Mouse (Mus musculus): ENCODE results near the gene Gm49373.
A peak's percentile ranks its signal among the peaks of the same experiment; 100 is the strongest.

The Gm49373 gene

DNA sequence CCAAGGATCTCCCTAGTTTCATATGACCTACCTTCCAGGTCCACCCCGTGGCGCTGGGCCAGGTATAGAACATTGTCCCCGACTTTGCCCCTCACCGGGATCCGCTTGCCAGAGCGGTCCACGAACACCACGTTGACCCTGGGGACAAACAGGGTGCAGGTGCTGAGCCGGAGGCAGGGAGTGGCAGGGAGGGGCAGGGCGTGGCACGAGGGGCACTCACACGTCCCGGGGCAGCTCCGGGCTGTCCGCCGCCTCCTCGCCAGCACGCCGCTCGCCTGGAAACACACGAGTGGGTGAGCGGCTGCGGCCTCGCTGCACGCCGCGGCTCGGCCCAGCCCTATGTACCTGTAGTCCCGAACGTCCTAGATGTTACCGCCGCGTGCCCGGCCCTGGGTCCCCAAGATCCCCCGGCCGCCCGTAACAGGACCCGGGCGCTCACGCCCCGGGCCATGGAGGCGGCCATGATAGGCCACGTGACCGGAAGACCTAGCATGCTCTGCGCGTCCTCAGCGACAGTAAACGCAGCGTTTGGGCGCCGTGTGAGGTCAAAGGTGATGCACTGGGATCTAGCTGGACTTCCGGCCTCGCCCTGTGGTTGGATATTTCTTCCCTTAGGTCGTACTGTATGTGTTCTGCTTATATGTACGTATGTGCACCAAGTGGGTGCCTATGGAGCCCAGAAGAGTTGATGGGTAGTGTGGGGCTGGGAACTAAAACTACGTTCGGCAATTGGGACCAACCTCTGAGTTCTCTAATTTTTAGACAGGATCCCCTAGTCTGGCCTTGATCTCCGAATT lies at the start of gene Gm49373, which contains the start of gene Fdx1l:
Gm49373 (minus strand) TSS at position 53 of the 797 bp plus-strand sequence.
Fdx1l (minus strand) TSS at position 571 of the 797 bp plus-strand sequence.
- DNase-seq (ENCODE audit: low read depth, low spot score): peak; percentile 85

DNA sequence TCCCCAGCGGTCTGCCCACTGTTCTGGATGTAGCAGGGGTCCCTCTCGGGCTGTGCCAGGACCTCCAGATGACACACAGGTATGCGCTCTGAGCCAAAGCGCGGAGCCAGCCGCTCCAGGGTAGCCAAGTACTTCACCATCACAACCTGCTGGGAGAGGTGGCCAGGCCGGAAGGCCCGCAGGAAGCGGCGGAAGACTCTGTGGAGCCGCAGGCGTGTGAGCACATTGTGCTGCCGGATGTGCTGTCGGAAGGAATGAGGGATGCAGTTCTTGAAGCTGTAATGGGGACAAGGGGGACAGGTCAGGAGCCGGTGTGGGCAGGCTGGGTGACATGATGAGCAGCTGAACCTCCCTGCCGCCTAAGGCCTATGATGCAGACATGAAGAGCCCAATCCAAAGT lies 48.6 kb upstream of the Gm49373 start:
- no peak for DNase-seq (ENCODE audit: low read depth, low spot score)

DNA sequence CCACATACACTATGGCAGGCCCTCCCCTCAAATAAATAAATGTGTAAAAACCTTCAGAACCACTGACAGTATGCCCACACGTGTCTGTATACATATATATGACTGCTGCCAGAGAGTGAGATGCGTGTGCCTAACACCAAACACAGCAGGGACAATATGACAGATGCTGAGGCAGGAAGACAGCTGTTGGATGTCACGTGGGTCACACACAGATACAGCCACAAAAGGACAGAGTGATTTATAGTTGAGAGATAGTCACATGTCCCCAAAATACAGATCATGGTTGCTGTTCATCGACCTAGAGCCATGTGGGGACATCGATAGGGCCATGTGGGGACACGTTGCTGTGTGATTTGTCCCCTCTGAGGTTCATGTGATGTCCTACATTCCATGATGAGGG lies 44.2 kb upstream of the Gm49373 start:
- no peak for DNase-seq (ENCODE audit: low read depth, low spot score)

DNA sequence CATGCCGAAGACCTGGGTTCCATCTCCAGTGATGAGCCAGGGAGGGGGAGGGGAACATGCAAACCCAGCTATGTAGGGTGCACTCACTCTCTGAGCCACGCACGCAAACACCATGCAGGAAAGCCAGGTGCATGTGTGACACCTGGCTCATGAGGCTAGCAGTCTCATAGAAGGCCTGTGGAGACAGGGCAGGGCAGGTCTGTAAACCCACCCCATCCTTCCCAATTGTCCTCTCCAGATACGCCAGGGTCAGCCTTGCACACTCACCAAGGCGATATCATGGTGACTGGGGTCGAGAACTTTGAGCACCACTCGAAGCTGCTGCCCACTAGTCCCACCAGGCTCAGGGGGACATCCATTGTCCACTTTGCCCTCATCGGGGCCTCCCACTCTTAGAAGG lies 42.2 kb upstream of the Gm49373 start:
- DNase-seq (ENCODE audit: low read depth, low spot score): no peak

DNA sequence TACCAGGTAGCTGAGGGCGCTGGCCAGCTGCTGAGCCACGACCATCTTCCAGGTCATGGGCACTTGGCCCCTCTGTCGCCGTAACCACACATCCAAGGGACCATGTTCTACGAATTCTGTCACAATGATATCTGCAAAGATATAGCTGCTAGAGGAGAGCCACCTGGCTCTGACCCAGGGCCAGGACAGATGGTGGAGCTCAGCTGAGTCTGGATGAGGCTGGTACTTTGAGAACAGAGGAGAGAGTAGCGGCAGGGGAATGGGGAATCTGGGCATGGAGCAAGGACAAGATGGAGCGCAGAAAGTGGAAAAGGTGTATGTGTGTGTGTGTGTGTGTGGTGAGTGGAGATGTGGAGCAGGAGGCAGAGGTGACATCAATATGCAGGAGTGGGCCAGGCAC lies 41.3 kb upstream of the Gm49373 start:
- no peak for DNase-seq (ENCODE audit: low read depth, low spot score)

DNA sequence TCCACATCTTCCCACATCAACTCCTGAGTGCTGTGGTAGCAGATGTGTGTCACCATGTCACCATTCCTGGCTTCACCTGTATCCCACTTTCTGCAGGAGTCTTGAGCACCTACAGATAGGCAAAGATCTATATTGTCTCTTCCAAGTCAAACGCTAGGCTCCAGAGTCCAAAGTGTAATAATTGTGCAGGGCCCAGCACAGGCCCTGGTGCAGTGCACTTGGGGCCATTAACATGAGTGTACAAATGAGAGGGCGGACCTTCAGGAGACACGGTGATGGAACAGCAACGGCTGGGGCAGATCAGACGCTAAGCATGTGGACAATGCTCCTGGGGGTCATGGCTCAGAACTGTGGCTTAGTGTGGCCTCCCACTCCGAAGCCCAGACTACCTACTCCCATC lies 40.9 kb upstream of the Gm49373 start:
- no peak for DNase-seq (ENCODE audit: low read depth, low spot score)

DNA sequence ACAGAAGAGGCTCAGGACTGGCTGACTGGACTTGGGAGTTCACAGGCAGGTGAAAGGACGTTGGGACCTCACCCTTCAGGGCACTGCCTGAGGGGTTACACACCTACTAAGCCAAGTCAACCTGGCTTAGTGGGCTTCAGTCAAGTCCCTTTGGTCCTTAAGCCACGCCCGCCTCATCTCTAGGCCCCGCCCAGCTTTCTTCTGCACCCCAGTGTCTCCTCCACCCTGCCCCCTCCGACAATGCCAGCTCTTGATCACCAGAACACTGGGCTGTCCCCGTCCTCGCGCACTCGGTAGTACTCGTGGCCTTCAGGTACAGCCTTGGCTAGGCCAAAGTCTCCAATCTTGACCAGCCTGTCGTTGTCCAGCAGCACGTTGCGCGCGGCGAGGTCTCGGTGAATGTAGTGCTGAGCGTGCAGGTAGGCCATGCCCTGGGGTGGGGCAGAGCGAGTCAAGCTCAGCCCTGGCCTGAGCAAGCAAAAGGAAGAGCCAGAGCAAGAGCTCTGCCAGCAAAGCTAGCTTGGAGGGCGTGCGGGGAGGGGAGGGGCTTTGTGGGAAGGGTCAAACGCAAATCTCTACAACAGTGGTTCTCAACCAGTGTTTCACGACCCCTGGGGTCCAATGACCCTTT lies 34.8 kb upstream of the Gm49373 start:
- no peak for DNase-seq (ENCODE audit: low read depth, low spot score)

DNA sequence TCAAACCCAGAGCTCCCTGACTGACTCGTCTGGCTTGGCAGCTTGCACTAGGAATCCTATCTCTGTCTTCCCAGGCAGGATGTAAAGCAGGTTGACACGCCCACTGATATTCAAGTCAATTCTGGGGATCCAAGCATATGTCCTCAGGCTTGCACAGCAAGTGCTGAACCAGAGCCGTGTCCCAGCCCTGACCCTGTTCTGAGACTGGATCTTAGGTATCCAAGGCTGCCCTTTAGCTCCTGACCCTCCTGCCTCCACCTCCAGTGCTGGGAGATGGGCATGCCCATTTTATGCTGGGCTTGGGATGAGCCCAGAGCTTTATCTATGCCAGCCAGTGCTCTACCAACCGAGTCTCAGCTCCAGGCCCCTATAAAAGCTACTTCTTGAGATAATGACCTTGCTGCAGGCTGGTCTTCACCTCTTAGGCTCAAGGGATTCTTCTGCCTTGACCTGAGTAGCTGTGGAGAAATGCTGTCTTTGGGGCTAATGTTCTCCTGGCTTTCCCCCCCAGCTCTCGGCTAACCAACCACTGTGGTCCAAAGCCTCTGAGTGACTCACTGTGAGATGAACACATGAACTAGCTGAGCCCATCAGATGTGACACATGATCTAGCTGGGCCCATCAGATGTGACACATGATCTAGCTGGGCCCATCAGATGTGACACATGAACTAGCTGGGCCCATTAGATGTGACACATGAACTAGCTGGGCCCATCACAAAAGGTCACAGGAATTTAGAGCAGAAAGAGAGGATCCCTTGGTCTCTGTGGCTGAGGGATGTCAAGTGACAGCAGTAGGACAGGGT lies 33.1 kb upstream of the Gm49373 start:
- no peak for DNase-seq (ENCODE audit: low read depth, low spot score)

DNA sequence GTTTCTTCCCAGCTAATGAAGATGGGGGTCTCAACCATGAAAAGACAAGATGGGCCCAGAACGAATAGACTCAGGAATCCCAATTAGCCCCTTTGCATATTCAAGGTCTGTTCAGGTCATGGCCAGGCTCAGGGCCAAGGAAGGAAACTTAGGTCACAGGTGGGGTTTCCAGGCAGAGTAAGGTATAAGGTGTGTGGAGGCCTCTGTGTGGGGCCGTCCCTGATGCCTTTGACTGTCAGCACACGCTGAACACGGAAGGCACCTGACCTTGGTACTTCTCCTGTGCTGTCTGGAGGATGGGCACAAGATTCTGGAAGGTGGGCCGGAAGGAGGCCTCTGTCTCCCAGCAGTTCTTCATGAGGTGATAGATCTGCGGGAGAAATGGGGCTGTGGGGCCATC lies 31.9 kb upstream of the Gm49373 start:
- no peak for DNase-seq (ENCODE audit: low read depth, low spot score)

DNA sequence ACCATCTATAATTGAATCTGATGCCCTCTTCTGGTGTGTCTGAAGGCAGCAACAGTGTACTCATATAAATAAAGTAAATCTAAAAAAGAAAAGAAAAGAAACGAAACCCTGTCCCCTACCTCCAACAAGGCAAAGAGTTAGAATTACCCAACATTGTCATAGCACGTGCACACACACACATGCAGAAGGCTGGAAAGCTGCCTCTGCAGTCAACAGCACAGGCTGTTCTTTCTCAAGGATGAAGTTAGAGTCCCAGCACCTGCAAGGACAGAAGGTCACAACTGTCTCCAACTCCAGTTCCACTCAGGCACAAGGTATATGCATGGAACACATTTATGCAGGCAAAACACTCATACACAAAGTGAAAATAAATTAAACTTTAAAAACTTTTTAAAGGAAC lies 29.2 kb upstream of the Gm49373 start:
- DNase-seq (ENCODE audit: low read depth, low spot score): no peak

DNA sequence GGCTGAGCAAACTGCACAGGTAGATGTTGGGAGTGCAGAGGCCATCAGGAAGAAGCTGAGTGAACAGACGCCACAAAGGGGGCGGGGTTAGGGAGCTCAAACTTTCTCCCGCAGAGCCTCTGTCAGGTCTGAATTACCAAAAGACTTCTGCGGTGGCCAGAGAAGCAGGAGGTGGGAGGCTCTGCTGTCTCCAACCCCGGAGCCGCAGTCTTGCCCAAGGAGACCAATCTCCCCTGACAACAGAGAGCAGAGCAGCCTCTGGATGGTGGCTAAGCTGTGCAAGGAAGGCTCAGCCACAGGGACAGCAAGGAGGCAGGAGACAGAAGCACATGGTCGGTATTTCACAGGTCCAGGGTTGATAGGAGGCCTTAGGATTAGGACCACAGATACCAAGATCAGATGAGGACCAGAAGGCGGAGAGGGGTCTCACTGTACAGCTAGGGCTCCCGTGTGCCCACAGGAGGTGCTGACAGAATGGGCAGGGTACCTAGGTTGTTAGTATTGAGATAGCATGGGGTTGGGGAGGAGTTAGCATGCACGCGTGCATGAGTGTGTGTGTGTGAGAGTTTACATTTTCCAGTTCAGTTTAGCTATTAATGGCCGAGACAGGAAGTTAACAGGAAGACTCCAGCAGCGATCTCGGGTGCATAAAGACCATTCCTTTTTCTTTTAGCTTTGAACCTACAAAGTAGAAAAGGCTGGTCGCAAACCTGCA lies 27.7 kb upstream of the Gm49373 start:
- DNase-seq (ENCODE audit: low read depth, low spot score): no peak

DNA sequence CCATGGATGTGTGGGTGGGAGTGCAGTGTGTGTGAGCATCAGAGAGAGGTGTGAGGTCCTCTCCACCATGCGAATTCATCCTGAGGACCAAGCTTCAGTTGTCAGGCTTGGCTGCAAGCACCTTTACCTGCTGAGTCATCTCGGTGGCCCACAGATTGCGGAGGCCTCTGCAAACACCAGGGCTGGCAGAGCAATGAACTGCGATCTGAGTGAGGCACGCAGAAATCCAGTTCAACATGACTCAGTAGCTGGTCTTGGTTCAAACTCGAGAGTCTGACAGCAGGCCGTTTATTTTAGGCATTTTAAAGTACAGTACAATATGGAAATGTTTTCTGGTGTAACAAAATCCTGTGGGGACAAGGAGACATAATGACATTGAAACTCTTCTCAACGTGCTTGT lies 24.9 kb upstream of the Gm49373 start:
- DNase-seq (ENCODE audit: low read depth, low spot score): no peak

DNA sequence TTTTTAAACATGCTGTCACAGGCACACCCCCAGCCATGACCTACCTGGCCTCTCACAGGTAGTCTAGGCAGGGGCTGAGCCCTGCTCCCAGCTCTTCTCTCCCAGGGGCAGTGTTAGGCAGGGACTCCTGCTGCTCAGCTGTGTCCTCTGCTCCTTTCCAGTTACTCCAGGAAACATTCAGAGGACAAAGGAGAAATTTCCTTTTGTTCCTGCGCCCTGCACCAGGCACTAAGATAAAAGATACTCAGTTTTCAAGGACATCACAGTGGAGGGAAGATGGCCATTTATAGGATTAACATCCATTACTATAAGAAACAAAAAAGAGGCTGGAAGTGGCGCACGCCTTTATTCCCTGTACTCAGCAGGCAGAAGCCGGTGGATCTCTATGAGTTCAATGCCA lies 23.1 kb upstream of the Gm49373 start:
- DNase-seq (ENCODE audit: low read depth, low spot score): no peak

DNA sequence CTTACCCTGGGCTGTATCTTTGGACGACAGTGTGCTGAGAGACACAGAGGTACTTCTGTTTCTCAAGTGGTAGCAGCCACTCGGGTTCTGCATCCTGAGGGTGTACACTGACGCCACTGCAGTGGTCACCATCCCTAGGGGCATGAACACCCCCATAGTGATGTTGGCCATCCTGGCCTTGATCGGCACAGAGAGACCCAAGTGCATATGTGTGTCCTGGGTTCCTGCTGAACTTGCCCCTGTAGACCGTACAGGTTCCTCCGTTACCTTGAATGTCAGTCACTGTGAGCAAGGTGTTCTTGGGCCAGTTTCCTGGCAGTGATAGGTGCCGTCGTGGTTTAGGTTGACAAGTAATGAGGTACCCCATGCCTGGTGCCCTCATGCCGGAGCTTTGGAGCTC lies 20.5 kb upstream of the Gm49373 start:
- DNase-seq (ENCODE audit: low read depth, low spot score): no peak

DNA sequence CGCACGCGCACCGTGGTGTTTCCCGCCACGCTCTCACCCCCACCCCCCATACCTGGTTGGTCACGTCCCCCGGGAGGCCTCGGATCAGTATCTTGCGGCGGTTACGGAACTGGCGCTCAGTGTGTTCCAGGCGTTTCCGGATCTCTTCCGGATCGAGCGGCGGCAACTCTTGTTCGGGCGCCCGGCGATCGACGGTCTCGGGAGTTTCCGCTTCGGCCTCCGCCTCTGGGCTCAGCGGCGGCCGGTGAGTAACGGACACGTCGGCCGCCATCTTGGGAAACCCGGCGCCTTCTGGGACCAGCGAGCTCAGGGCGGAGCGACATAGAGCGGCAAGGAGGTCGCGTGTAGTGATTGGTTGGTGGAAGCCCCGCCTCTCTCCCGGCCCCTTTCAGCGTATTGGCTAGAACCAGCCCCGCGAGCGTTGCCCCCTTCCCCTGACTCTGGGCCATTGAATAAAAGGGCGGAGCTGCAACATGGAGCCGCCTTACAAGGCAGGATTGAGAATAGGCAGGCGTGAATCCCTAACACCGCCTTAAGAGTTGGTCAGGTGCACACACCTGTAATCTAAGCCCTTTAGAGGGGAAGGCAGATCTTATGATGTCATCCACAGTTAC lies 18.9 kb upstream of the Gm49373 start, which contains the start of the genes Gm38431 and Raver1:
Gm38431 (minus strand) TSS at position 291 of the 614 bp plus-strand sequence.
Raver1 (minus strand) TSS at position 302 of the 614 bp plus-strand sequence.
- peak; percentile 95 for DNase-seq (ENCODE audit: low read depth, low spot score)

DNA sequence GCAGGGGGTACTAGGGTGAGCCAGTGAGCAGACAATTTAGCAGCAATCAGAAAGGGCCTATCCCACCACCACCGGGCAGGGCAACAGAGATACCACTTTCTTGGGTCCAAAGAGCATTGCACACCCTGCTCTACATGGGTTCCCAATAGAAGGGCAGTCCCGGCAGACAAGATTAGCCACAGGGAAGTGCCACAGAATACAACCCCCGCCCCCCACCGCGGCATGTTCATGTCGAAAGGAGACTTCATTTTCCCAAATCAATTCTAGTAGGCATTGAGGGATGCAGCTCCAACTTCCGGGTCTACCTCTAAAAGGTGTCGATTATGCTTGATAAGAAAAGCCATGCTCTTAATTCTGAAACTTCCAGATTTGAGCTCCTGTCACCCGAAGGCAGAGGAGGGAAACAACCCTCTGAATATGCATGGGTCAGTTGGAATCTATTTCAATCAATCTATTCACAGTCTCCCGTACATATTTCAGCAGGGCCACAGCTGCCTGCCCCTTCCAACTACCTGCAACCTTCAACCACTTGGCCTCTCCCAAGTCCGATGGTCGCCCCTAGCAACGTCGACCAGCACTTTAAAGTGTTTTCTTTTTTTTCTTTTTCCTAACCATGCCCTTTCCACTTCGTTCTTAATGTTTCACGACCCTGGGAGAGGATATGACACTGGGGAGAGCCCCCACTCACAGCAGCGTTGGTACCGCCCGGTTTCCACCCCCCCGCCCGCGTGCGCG lies 18.2 kb upstream of the Gm49373 start:
- DNase-seq (ENCODE audit: low read depth, low spot score): peak; percentile 8

DNA sequence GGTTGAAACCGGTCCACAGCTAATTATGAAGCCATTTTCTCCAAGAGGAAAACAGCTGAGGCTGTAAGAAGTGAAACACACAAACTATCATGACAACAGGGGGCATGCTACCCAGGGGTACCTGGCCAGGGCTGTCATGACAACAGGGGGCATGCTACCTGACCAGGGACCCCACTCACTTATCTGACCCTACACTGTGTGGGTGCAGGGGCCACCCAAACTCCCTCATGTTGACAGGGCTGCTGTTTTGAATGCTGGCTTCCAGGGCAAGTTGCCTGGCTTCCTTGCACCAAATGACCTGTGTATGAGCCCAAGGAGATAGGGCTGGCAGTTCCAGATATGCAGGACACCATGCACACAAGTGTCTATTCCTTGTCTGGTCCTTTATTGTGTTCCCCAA lies 17.6 kb upstream of the Gm49373 start:
- DNase-seq (ENCODE audit: low read depth, low spot score): no peak

DNA sequence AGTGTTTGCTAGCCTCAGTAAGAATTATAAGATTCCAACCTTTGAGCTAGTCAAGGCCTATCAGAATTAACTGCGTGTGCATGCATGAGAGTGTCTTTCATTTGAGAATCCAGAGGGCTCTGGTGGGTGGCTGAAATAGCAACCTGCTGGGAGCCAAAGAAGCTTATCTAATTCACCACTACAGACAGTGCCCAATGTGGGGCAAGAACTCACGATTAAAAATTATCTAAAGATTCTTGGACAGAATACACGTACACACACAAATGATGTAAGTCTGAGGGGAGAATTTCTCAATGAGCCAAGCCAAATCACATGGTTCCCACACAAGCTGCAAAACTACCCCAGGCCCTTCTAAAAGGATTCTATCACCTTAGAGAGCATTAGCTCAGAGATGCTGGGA lies 10.4 kb upstream of the Gm49373 start:
- no peak for DNase-seq (ENCODE audit: low read depth, low spot score)

DNA sequence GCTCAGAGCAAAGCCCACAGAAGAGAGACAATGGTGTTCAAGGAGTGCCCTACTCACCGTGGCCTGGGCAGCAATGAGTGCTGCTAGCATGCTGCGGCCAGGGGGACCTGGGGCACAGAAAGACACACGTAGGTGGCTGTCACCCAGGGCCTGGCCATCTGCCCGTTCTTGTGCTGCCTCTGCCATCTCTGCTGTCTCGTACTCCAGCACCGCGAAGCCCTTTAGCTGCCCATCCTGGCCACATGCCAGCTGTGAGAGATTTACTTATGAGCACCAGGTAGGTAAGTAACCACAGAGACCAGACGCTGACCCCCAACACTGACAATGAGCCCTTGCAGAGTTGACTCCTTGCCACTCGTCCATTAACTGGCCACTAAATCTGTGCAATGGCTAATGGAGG lies 8.2 kb upstream of the Gm49373 start:
- DNase-seq (ENCODE audit: low read depth, low spot score): no peak

DNA sequence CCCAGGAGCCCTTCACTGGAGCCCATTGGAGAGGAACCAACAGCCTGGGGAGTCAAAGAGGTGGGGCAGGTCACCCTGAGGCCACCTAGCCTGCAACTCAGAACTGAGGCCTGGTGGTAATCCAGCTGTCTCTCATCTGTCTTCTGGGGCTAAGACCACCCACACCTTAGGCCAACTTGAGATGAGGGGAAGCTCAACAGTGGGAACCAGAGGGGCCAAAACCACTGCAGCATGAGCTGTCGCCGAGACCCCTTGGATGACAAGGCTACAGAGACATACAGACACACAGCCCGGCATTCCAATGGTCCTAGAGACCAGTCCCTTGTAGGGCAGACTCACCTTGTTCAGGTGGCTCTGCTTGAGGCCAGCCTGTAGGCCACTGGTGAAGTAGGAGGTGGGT lies 2.7 kb upstream of the Gm49373 start:
- no peak for DNase-seq (ENCODE audit: low read depth, low spot score)

DNA sequence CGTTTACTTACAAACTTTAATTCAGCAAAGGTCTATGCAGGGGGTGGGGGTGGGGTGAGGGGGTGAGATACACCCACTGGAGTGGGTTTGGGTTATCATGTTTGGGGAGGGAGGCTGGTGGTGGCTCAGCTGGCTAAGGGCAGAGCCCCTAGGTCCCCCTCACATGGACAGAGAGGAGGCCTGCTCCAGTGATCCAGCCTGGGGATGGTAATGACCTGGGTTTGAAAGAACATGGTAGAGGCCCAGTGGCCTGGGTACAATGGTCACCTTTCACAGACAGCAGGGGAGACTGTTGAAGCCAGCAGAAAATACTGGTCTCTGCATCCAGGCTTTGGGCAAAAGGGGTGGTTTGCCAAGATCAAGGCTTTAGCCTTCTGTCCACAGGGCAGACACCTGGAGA lies 1.3 kb upstream of the Gm49373 start:
- DNase-seq (ENCODE audit: low read depth, low spot score): no peak
